Mouse (Mus musculus) bone marrow, adult 2 months (tissue): ENCODE data around the gene Amer2.

ENCODE experiments used
- CTCF ChIP-seq: fragments of 200-500 bp; IDR thresholded peaks from 2 replicates; pipeline ENCODE4 v1.5.1; 2011; ENCODE audit warnings: low read length, control low read depth; ENCODE audit not compliant: control insufficient read depth, insufficient read depth
- POLR2A ChIP-seq: fragments of 200-500 bp; IDR thresholded peaks from 2 replicates; pipeline ENCODE4 v1.6.1; 2011; ENCODE audit warnings: low read depth, mild to moderate bottlenecking, control low read depth, low read length, borderline replicate concordance; ENCODE audit not compliant: control insufficient read depth

- TF ChIP-seq CTCF (no peak), POLR2A (no peak)
Measured at GRCm38 (mm10) chr14:60397321-60397720, 24.3 kb downstream of the Amer2 start.
